Mouse (Mus musculus): Measurements from ENCODE around the gene Popdc2. TPM values are rescaled to one million over a fixed set of nuclear protein-coding genes. Genes with fewer than 3 reads are reported as not detected.

The Popdc2 gene
- total RNA-seq, 1 experiment from 2014 or later, result 0.35 TPM

GRCm38 (mm10) chr16:38352851-38353250, 9.2 kb upstream of the Popdc2 start:
- ATAC-seq (ENCODE audit: extremely low read depth, insufficient number of reproducible peaks, low FRiP score, poor library complexity, severe bottlenecking), result peak; percentile 58

GRCm38 (mm10) chr16:38353642-38354041, 8.4 kb upstream of the Popdc2 start:
- ATAC-seq (ENCODE audit: extremely low read depth, insufficient number of reproducible peaks, low FRiP score, poor library complexity, severe bottlenecking), result peak; percentile 63

GRCm38 (mm10) chr16:38354185-38354913, 7.7 kb upstream of the Popdc2 start:
- ATAC-seq (ENCODE audit: extremely low read depth, insufficient number of reproducible peaks, low FRiP score, poor library complexity, severe bottlenecking), result no peak

- ATAC-seq (ENCODE audit: extremely low read depth, insufficient number of reproducible peaks, low FRiP score, poor library complexity, severe bottlenecking), result no peak
Measured at GRCm38 (mm10) chr16:38358256-38358812, 3.7 kb upstream of the Popdc2 start.

- ATAC-seq (ENCODE audit: extremely low read depth, insufficient number of reproducible peaks, low FRiP score, poor library complexity, severe bottlenecking), result no peak
Measured at GRCm38 (mm10) chr16:38359241-38359640, 2.8 kb upstream of the Popdc2 start.

- no peak for ATAC-seq (ENCODE audit: extremely low read depth, insufficient number of reproducible peaks, low FRiP score, poor library complexity, severe bottlenecking)
Measured at GRCm38 (mm10) chr16:38359857-38360256, 2.2 kb upstream of the Popdc2 start.

- ATAC-seq (ENCODE audit: extremely low read depth, insufficient number of reproducible peaks, low FRiP score, poor library complexity, severe bottlenecking), result no peak
Measured at GRCm38 (mm10) chr16:38360317-38360716, 1.7 kb upstream of the Popdc2 start.

GRCm38 (mm10) chr16:38362493-38363255, 665 bp downstream of the Popdc2 start:
- no peak for ATAC-seq (ENCODE audit: extremely low read depth, insufficient number of reproducible peaks, low FRiP score, poor library complexity, severe bottlenecking)

- ATAC-seq (ENCODE audit: extremely low read depth, insufficient number of reproducible peaks, low FRiP score, poor library complexity, severe bottlenecking), result no peak
Measured at GRCm38 (mm10) chr16:38363256-38363595, 1.2 kb downstream of the Popdc2 start.

GRCm38 (mm10) chr16:38363657-38364056, 1.6 kb downstream of the Popdc2 start:
- ATAC-seq (ENCODE audit: extremely low read depth, insufficient number of reproducible peaks, low FRiP score, poor library complexity, severe bottlenecking), result no peak

GRCm38 (mm10) chr16:38365390-38365789, 3.4 kb downstream of the Popdc2 start:
- ATAC-seq (ENCODE audit: extremely low read depth, insufficient number of reproducible peaks, low FRiP score, poor library complexity, severe bottlenecking), result no peak

- no peak for ATAC-seq (ENCODE audit: extremely low read depth, insufficient number of reproducible peaks, low FRiP score, poor library complexity, severe bottlenecking)
Measured at GRCm38 (mm10) chr16:38366231-38366630, 4.2 kb downstream of the Popdc2 start.

GRCm38 (mm10) chr16:38368336-38368735, 6.3 kb downstream of the Popdc2 start:
- no peak for ATAC-seq (ENCODE audit: extremely low read depth, insufficient number of reproducible peaks, low FRiP score, poor library complexity, severe bottlenecking)

- no peak for ATAC-seq (ENCODE audit: extremely low read depth, insufficient number of reproducible peaks, low FRiP score, poor library complexity, severe bottlenecking)
Measured at GRCm38 (mm10) chr16:38369000-38369399, 7.0 kb downstream of the Popdc2 start.

GRCm38 (mm10) chr16:38369431-38369830, 7.4 kb downstream of the Popdc2 start:
- no peak for ATAC-seq (ENCODE audit: extremely low read depth, insufficient number of reproducible peaks, low FRiP score, poor library complexity, severe bottlenecking)

GRCm38 (mm10) chr16:38369992-38370484, 8.0 kb downstream of the Popdc2 start:
- no peak for ATAC-seq (ENCODE audit: extremely low read depth, insufficient number of reproducible peaks, low FRiP score, poor library complexity, severe bottlenecking)

GRCm38 (mm10) chr16:38370633-38371374, 8.8 kb downstream of the Popdc2 start:
- ATAC-seq (ENCODE audit: extremely low read depth, insufficient number of reproducible peaks, low FRiP score, poor library complexity, severe bottlenecking), result no peak

GRCm38 (mm10) chr16:38371705-38372296, 9.8 kb downstream of the Popdc2 start:
- ATAC-seq (ENCODE audit: extremely low read depth, insufficient number of reproducible peaks, low FRiP score, poor library complexity, severe bottlenecking), result no peak

- ATAC-seq (ENCODE audit: extremely low read depth, insufficient number of reproducible peaks, low FRiP score, poor library complexity, severe bottlenecking), result no peak
Measured at GRCm38 (mm10) chr16:38372876-38373275, 10.9 kb downstream of the Popdc2 start.
